Mouse (Mus musculus): ENCODE results near the gene Gpr171.

- no peak for TF ChIP-seq CTCF (IDR thresholded peaks at IDR 0.05; ENCODE audit: borderline replicate concordance, extremely low read depth, insufficient read depth, insufficient read length)
- no peak for TF ChIP-seq POLR2A (IDR thresholded peaks at IDR 0.05; ENCODE audit: borderline replicate concordance, extremely low read depth, insufficient read depth, insufficient read length, poor library complexity, severe bottlenecking)
Measured at GRCm38 (mm10) chr3:59113973-59114517, 12.4 kb upstream of the Gpr171 start.
